Comparison of ENCODE assay signal across 8 mouse cellular contexts in genomic region chr7:118128925-118129429, GRCm38 (mm10). TPM values are rescaled to one million over a fixed set of nuclear protein-coding genes. Genes with fewer than 3 reads are reported as not detected.
A peak's percentile ranks its signal among the peaks of the same experiment; 100 is the strongest.
DNase-seq lines count a peak whose midpoint lies in the region; ATAC-seq and TF ChIP-seq lines count a peak whose summit lies in the region.

No protein-coding gene starts in this region.

- peak; percentile 31 for TF ChIP-seq CTCF in layer of hippocampus, adult 2 months (conservative IDR thresholded peaks at IDR 0.05)
- no peak for TF ChIP-seq CTCF in bone marrow macrophage, adult 2 months (IDR thresholded peaks at IDR 0.05; ENCODE audit: low read depth, low read length)

- peak overlapping the region; percentile 89 for H3K4me3 ChIP-seq in layer of hippocampus, adult 2 months
- H3K4me3 ChIP-seq in bone marrow macrophage, adult 2 months (ENCODE audit: insufficient read depth, low read length) = peak overlapping the region; percentile 96
- peak overlapping the region; percentile 70 for H3K4me3 ChIP-seq in intestine, embryonic 15.5 days (replicated peaks)

- TF ChIP-seq POLR2A in bone marrow macrophage, adult 2 months (IDR thresholded peaks at IDR 0.05; ENCODE audit: borderline replicate concordance, low read depth, low read length) = no peak

- no peaks in the 10 kb centered on the region for H3K9me3 ChIP-seq in intestine, embryonic 15.5 days

- H3K9ac ChIP-seq in intestine, embryonic 15.5 days = peak overlapping the region; percentile 74

- no peaks in the 10 kb centered on the region for H3K27me3 ChIP-seq in intestine, embryonic 15.5 days (replicated peaks)

- peak; percentile 49 for ATAC-seq in erythroid progenitor cell, adult 5-6 weeks (replicated peaks; ENCODE audit: low FRiP score, poor library complexity, severe bottlenecking)
- ATAC-seq in intestine, embryonic 15.5 days = peak; percentile 77

- peaks cover 19% of the 10 kb centered on the region for H3K4me1 ChIP-seq in bone marrow macrophage, adult 2 months (ENCODE audit: control insufficient read depth, insufficient read depth, low read length)
- H3K4me1 ChIP-seq in intestine, embryonic 15.5 days (replicated peaks) = peaks cover 19% of the 10 kb centered on the region

- no peak for DNase-seq in layer of hippocampus, adult 2 months (ENCODE audit: low spot score in 2 of 2)
- DNase-seq in layer of hippocampus, adult 9-10 months (ENCODE audit: low spot score) = no peak
- peak; percentile 19 for DNase-seq in lung, postnatal 14 days
- no peak for DNase-seq in MN1 (ENCODE audit: low spot score)
- DNase-seq in spleen, postnatal 36 days (ENCODE audit: low spot score in 2 of 2) = no peak

- no peaks in the 10 kb centered on the region for H3K36me3 ChIP-seq in intestine, embryonic 15.5 days

- peak overlapping the region; percentile 92 for H3K27ac ChIP-seq in layer of hippocampus, adult 2 months
- peak overlapping the region; percentile 86 for H3K27ac ChIP-seq in bone marrow macrophage, adult 2 months (ENCODE audit: insufficient read depth, low read depth, low read length)
- H3K27ac ChIP-seq in intestine, embryonic 15.5 days = peak overlapping the region; percentile 92

- WGBS in intestine, embryonic 15.5 days = under 1% methylated on average over 21 of the region's 21 CpGs

- H3K4me2 ChIP-seq in intestine, embryonic 15.5 days (replicated peaks) = peak overlapping the region; percentile 82

RNA-seq across cellular contexts. Expression of gene Arl6ip1, which starts 0.5 kb away (rescaled TPM):
- 100 to 1,000 TPM; 276 to 307 TPM for total RNA-seq in layer of hippocampus, adult 2 months (2021)
- 277 and 281 TPM in 2 replicates for polyA plus RNA-seq in bone marrow macrophage, adult 2 months (2012; ENCODE audit: insufficient read depth, insufficient read length, missing spikeins)
- total RNA-seq in erythroid progenitor cell, adult 5-6 weeks (2015; ENCODE audit: low replicate concordance) = 748 and 760 TPM in 2 replicates
- 576 and 709 TPM in 2 replicates for total RNA-seq in erythroid progenitor cell, adult 5-6 weeks (2017; ENCODE audit: low replicate concordance)
- polyA plus RNA-seq in intestine, embryonic 15.5 days (2015; fragmentation: Nextera tagmentation; extraction: Ambion mirVana) = 477 and 625 TPM in 2 replicates

RNA-seq across cellular contexts. Expression of gene Rps15a, which starts 13.0 kb away (rescaled TPM):
- total RNA-seq in layer of hippocampus, adult 2 months (2021) = 100 to 1,000 TPM; 372 to 388 TPM
- 1,086 and 1,198 TPM in 2 replicates for polyA plus RNA-seq in bone marrow macrophage, adult 2 months (2012; ENCODE audit: insufficient read depth, insufficient read length, missing spikeins)
- 614 and 728 TPM in 2 replicates for total RNA-seq in erythroid progenitor cell, adult 5-6 weeks (2015; ENCODE audit: low replicate concordance)
- total RNA-seq in erythroid progenitor cell, adult 5-6 weeks (2017; ENCODE audit: low replicate concordance) = 193 and 335 TPM in 2 replicates
- polyA plus RNA-seq in intestine, embryonic 15.5 days (2015; fragmentation: Nextera tagmentation; extraction: Ambion mirVana) = 746 and 766 TPM in 2 replicates
